Mouse (Mus musculus): ENCODE data around the gene Bcl2a1d. TPM values are rescaled to one million over a fixed set of nuclear protein-coding genes. Genes with fewer than 3 reads are reported as not detected.

Gene Bcl2a1d
- polyA plus RNA-seq (2014; fragmentation: Illumina TruSeq; extraction: RNeasy Lipid Tissue Mini Kit (QIAGEN cat#74804); ENCODE audit: low read depth, low replicate concordance): 1.2 TPM

GRCm38 (mm10) chr9:88731728-88732127 is at the start of gene Bcl2a1d:
Bcl2a1d (minus strand) TSS chr9:88731914.

GRCm38 (mm10) chr9:88719989-88720537 is 11.7 kb downstream of the Bcl2a1d start, which contains the start of gene Mthfsl:
Mthfsl (minus strand) TSS chr9:88720296.

Other genes with a start within 250 kb of the Bcl2a1d start
- gene Syncrip, start 249.3 kb downstream of the Bcl2a1d start, polyA plus RNA-seq (2014; fragmentation: Illumina TruSeq; extraction: RNeasy Lipid Tissue Mini Kit (QIAGEN cat#74804); ENCODE audit: low read depth, low replicate concordance): 66.0 TPM
- 7.2 TPM for gene Zfp949, start 183.9 kb downstream of the Bcl2a1d start, polyA plus RNA-seq (2014; fragmentation: Illumina TruSeq; extraction: RNeasy Lipid Tissue Mini Kit (QIAGEN cat#74804); ENCODE audit: low read depth, low replicate concordance)
- gene Trim43a, start 151.0 kb downstream of the Bcl2a1d start, polyA plus RNA-seq (2014; fragmentation: Illumina TruSeq; extraction: RNeasy Lipid Tissue Mini Kit (QIAGEN cat#74804); ENCODE audit: low read depth, low replicate concordance): not detected
- 81.6 TPM for gene Mthfsl, start 11.6 kb downstream of the Bcl2a1d start, polyA plus RNA-seq (2014; fragmentation: Illumina TruSeq; extraction: RNeasy Lipid Tissue Mini Kit (QIAGEN cat#74804); ENCODE audit: low read depth, low replicate concordance)
- not detected for gene Trim43c, start 107.2 kb upstream of the Bcl2a1d start, polyA plus RNA-seq (2014; fragmentation: Illumina TruSeq; extraction: RNeasy Lipid Tissue Mini Kit (QIAGEN cat#74804); ENCODE audit: low read depth, low replicate concordance)
- gene Bcl2a1a, start 225.0 kb upstream of the Bcl2a1d start, polyA plus RNA-seq (2014; fragmentation: Illumina TruSeq; extraction: RNeasy Lipid Tissue Mini Kit (QIAGEN cat#74804); ENCODE audit: low read depth, low replicate concordance): 1.6 TPM